Mouse (Mus musculus) embryonic fibroblast, embryonic 13.5 days (primary cell): ENCODE measurements around the gene Btf3.

Experiments used
- CTCF ChIP-seq: IDR thresholded peaks from 2 replicates; pipeline ENCODE4 v1.5.1; 2011; ENCODE audit warnings: mild to moderate bottlenecking, control low read depth, low read length, moderate library complexity, borderline replicate concordance; ENCODE audit not compliant: insufficient read depth
- POLR2A ChIP-seq: IDR thresholded peaks from 2 replicates; pipeline ENCODE4 v1.6.1; 2011; ENCODE audit warnings: low read depth, mild to moderate bottlenecking, control low read depth, low read length, moderate library complexity

DNA sequence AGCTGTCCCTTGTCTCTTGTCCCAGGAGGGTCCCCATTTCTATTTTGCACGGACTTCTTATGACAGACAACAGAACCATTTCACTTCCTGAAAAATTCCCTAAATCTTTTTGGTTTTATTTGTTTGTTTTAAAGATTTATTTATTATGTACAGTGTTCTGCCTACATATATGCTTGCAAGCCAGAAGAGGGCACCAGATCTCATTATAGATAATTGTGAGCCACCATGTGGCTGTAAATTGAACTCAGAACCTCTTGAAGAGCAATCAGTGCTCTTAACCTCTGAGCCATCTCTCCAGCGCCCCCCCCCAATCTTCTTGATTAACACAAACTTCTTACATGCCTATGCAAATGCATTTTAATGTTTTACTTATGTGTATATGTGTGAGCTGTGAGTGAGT lies 26.1 kb downstream of the Btf3 start:
- TF ChIP-seq CTCF: no peak
- TF ChIP-seq POLR2A: no peak
